Comparison of ENCODE assay signal across 8 mouse cellular contexts in genomic region chr1:61377070-61377469, GRCm38 (mm10).
DNase-seq lines count a peak whose midpoint lies in the region; ATAC-seq and TF ChIP-seq lines count a peak whose summit lies in the region.

No protein-coding gene starts in this region.

- TF ChIP-seq CTCF in stomach, postnatal 0 days (IDR thresholded peaks at IDR 0.05; ENCODE audit: low read depth), result peak; percentile 87

- H3K36me3 ChIP-seq in intestine, embryonic 15.5 days, result no peaks in the 10 kb centered on the region
- H3K36me3 ChIP-seq in limb, embryonic 11.5 days (ENCODE audit: control insufficient read depth, insufficient read depth, low read length), result no peaks in the 10 kb centered on the region
- H3K36me3 ChIP-seq in midbrain, embryonic 15.5 days (replicated peaks), result no peaks in the 10 kb centered on the region
- H3K36me3 ChIP-seq in stomach, postnatal 0 days (ENCODE audit: control insufficient read depth, insufficient read depth, low read length), result no peaks in the 10 kb centered on the region

- H3K27ac ChIP-seq in intestine, embryonic 15.5 days, result no peak overlapping the region
- no peak overlapping the region for H3K27ac ChIP-seq in limb, embryonic 11.5 days (replicated peaks; ENCODE audit: low read depth, low read length)
- no peak overlapping the region; the same call in 1 of the 2 replicates for H3K27ac ChIP-seq in midbrain, embryonic 15.5 days
- no peak overlapping the region for H3K27ac ChIP-seq in stomach, postnatal 0 days (replicated peaks)

- no peak overlapping the region for H3K9ac ChIP-seq in intestine, embryonic 15.5 days
- no peak overlapping the region for H3K9ac ChIP-seq in limb, embryonic 11.5 days (ENCODE audit: low read length)
- no peak overlapping the region for H3K9ac ChIP-seq in midbrain, embryonic 15.5 days
- no peak overlapping the region for H3K9ac ChIP-seq in stomach, postnatal 0 days (ENCODE audit: low read length)

- ATAC-seq in intestine, embryonic 15.5 days, result no peak
- no peak for ATAC-seq in limb, embryonic 11.5 days (ENCODE audit: insufficient number of reproducible peaks, low FRiP score, low TSS enrichment, low read depth)
- peak; percentile 57; the same call in 1 of the 2 replicates for ATAC-seq in midbrain, embryonic 15.5 days (replicated peaks)
- ATAC-seq in stomach, postnatal 0 days (ENCODE audit: low FRiP score, low TSS enrichment), result no peak

- 3% methylated on average over 7 of the region's 7 CpGs for whole genome bisulfite sequencing in intestine, embryonic 15.5 days
- WGBS in limb, embryonic 11.5 days, result under 1% methylated on average over 7 of the region's 7 CpGs
- under 1% methylated on average over 7 of the region's 7 CpGs for WGBS in midbrain, embryonic 15.5 days
- 3% methylated on average over 7 of the region's 7 CpGs for WGBS in stomach, postnatal 0 days

- DNase-seq in ovary, postnatal 14 days (ENCODE audit: low spot score), result peak; percentile 50
- no peak for DNase-seq in ovary, adult 18-20 months (ENCODE audit: low spot score)
- DNase-seq in cerebellum, postnatal 25 days, result peak; percentile 76 to 85
- peak; percentile 38 for DNase-seq in gastrocnemius, postnatal 25 days
- DNase-seq in limb, embryonic 11.5 days (ENCODE audit: low spot score), result peak; percentile 91
- DNase-seq in stomach, postnatal 0 days (ENCODE audit: low spot score), result peak; percentile 82

- H3K4me2 ChIP-seq in intestine, embryonic 15.5 days (replicated peaks), result 0 out of 2 replicates have a peak overlapping the region, but pooled peaks have one; percentile 18
- H3K4me2 ChIP-seq in limb, embryonic 11.5 days (ENCODE audit: low read depth, severe bottlenecking), result no peak overlapping the region
- H3K4me2 ChIP-seq in midbrain, embryonic 15.5 days, result no peak overlapping the region; the same call in 1 of the 2 replicates
- H3K4me2 ChIP-seq in stomach, postnatal 0 days (replicated peaks; ENCODE audit: low read depth), result 0 out of 2 replicates have a peak overlapping the region, but pooled peaks have one; percentile 25

- no peaks in the 10 kb centered on the region for H3K27me3 ChIP-seq in intestine, embryonic 15.5 days (replicated peaks)
- H3K27me3 ChIP-seq in limb, embryonic 11.5 days (ENCODE audit: control insufficient read depth, insufficient read depth, low read length), result no peaks in the 10 kb centered on the region
- no peaks in the 10 kb centered on the region for H3K27me3 ChIP-seq in midbrain, embryonic 15.5 days (replicated peaks)
- no peaks in the 10 kb centered on the region for H3K27me3 ChIP-seq in stomach, postnatal 0 days (ENCODE audit: control insufficient read depth, insufficient read depth, low read length)

- peaks cover 15% of the 10 kb centered on the region for H3K4me1 ChIP-seq in intestine, embryonic 15.5 days (replicated peaks)
- peaks cover 10% of the 10 kb centered on the region for H3K4me1 ChIP-seq in limb, embryonic 11.5 days (ENCODE audit: control insufficient read depth, insufficient read depth, low read length)
- peaks cover 3% of the 10 kb centered on the region; the same call in 1 of the 2 replicates for H3K4me1 ChIP-seq in midbrain, embryonic 15.5 days
- no peaks in the 10 kb centered on the region for H3K4me1 ChIP-seq in stomach, postnatal 0 days (replicated peaks; ENCODE audit: control insufficient read depth, insufficient read depth)

- H3K9me3 ChIP-seq in intestine, embryonic 15.5 days, result no peaks in the 10 kb centered on the region
- H3K9me3 ChIP-seq in limb, embryonic 11.5 days (ENCODE audit: control insufficient read depth, low read length), result no peaks in the 10 kb centered on the region
- no peaks in the 10 kb centered on the region for H3K9me3 ChIP-seq in midbrain, embryonic 15.5 days
- H3K9me3 ChIP-seq in stomach, postnatal 0 days (ENCODE audit: control insufficient read depth, low read length), result no peaks in the 10 kb centered on the region

- no peak for TF ChIP-seq EP300 in stomach, postnatal 0 days (optimal IDR thresholded peaks at IDR 0.05)

- H3K4me3 ChIP-seq in intestine, embryonic 15.5 days (replicated peaks), result no peak overlapping the region
- no peak overlapping the region for H3K4me3 ChIP-seq in limb, embryonic 11.5 days (ENCODE audit: low read depth, low read length)
- H3K4me3 ChIP-seq in midbrain, embryonic 15.5 days, result no peak overlapping the region
- no peak overlapping the region for H3K4me3 ChIP-seq in stomach, postnatal 0 days (ENCODE audit: low read depth, low read length)

Comparison
In these comparisons a context has a peak if more than half of its experiments do, and no peak if none do; other contexts are left out.
1. H3K4me2 ChIP-seq: peak in intestine, embryonic 15.5 days (single experiment) and stomach, postnatal 0 days (single experiment); none in limb, embryonic 11.5 days (single experiment) and midbrain, embryonic 15.5 days (single experiment).